Mouse (Mus musculus): ENCODE measurements around the gene Olfr516.

DNA sequence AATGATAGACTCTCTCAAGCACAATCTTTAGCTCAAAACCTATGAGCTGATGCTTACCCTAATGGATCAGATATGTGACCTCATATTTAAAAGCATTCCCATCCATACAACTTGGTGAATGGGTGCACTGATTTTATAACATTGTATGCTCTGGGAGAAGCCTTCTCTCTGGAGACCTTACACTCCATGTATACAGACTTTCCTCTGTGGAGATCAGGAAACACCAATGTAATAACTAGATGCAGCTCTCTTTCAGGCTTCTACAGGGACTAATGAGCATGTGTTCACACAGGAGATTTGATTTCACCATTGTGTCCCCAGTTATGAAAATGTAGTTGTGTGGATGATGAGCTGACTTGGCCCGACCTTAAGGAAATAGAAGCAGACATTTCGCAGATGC is at the start of gene Olfr516:
- no peak for TF ChIP-seq CTCF (IDR thresholded peaks at IDR 0.05; ENCODE audit: borderline replicate concordance, extremely low read depth, insufficient read depth, insufficient read length)
- TF ChIP-seq POLR2A (IDR thresholded peaks at IDR 0.05; ENCODE audit: borderline replicate concordance, extremely low read depth, insufficient read depth, insufficient read length, poor library complexity, severe bottlenecking), result no peak

Data from brain, embryonic 14.5 days (tissue).